ENCODE assay signal across 27 mouse cellular contexts in the genomic region with DNA sequence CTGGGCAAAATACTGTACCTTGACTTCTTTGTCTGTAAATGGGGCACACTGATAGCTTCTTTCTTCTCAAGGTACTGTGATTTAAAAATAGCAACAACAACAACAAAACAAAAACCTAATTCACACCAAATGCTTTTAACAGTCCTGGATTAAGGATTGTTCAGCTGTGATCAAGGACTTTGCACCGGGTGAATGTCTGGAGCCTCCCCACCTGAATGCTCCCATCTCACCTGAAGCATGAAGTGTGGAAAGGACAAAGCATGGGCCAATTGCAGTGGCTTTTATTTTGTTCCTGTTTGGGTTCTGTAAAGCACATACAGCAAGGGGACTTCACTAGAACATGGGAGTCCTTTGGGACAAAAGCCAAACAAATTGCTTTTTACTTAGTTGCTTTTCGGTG. TPM values are rescaled to one million over a fixed set of nuclear protein-coding genes. Genes with fewer than 3 reads are reported as not detected.
DNase-seq lines count a peak whose midpoint lies in the region; ATAC-seq and TF ChIP-seq lines count a peak whose summit lies in the region.
"Had no signal": no experiment of that assay in that cellular context is flagged by ENCODE, and none has a peak within 500 bp of the region (broad histone marks: within the 10 kb centered on the region; RNA-seq: fewer than 3 reads in every experiment).

No protein-coding gene starts in this region.

- H3K9me3 ChIP-seq in kidney, embryonic 16.5 days (ENCODE audit: low read length): no peaks in the 10 kb centered on the region
- no peaks in the 10 kb centered on the region for H3K9me3 ChIP-seq in kidney, embryonic 15.5 days (replicated peaks)
- no peaks in the 10 kb centered on the region for H3K9me3 ChIP-seq in liver, embryonic 12.5 days (replicated peaks)
- H3K9me3 ChIP-seq: embryonic facial prominence, embryonic 13.5 days; embryonic facial prominence, embryonic 15.5 days; forebrain, embryonic 10.5 days; forebrain, embryonic 12.5 days had no signal

- H3K4me1 ChIP-seq in kidney, adult 2 months (ENCODE audit: control insufficient read depth, insufficient read depth, low read length): peaks cover 39% of the 10 kb centered on the region; the same call in 1 of the 2 replicates
- peaks cover 30% of the 10 kb centered on the region for H3K4me1 ChIP-seq in kidney, embryonic 16.5 days (ENCODE audit: insufficient read depth, low read length)
- peaks cover 25% of the 10 kb centered on the region for H3K4me1 ChIP-seq in kidney, embryonic 15.5 days
- H3K4me1 ChIP-seq in liver, embryonic 12.5 days: peaks cover 9% of the 10 kb centered on the region; the same call in 1 of the 2 replicates

- no peaks in the 10 kb centered on the region for H3K27me3 ChIP-seq in kidney, adult 2 months (replicated peaks; ENCODE audit: control insufficient read depth, insufficient read depth, low read length)
- no peaks in the 10 kb centered on the region for H3K27me3 ChIP-seq in kidney, embryonic 16.5 days (ENCODE audit: insufficient read depth, low read length)
- H3K27me3 ChIP-seq in kidney, embryonic 15.5 days: no peaks in the 10 kb centered on the region
- H3K27me3 ChIP-seq in liver, embryonic 12.5 days (replicated peaks): no peaks in the 10 kb centered on the region
- H3K27me3 ChIP-seq: embryonic facial prominence, embryonic 13.5 days; embryonic facial prominence, embryonic 15.5 days had no signal

- no peak for ATAC-seq in kidney, embryonic 16.5 days (ENCODE audit: low FRiP score, low TSS enrichment)
- no peak for ATAC-seq in kidney, embryonic 15.5 days (replicated peaks; ENCODE audit: low FRiP score)
- no peak for ATAC-seq in liver, embryonic 12.5 days
- ATAC-seq: forebrain, embryonic 14.5 days had no signal

- no peak for TF ChIP-seq CTCF in kidney, adult 2 months (conservative IDR thresholded peaks at IDR 0.05; ENCODE audit: insufficient read depth, insufficient read length, low read depth, low read length)

- H3K36me3 ChIP-seq in kidney, adult 2 months (ENCODE audit: control insufficient read depth, insufficient read depth, low read length): no peaks in the 10 kb centered on the region
- H3K36me3 ChIP-seq in kidney, embryonic 16.5 days (ENCODE audit: insufficient read depth, low read length): no peaks in the 10 kb centered on the region
- H3K36me3 ChIP-seq in kidney, embryonic 15.5 days: no peaks in the 10 kb centered on the region
- no peaks in the 10 kb centered on the region for H3K36me3 ChIP-seq in liver, embryonic 12.5 days
- H3K36me3 ChIP-seq: embryonic facial prominence, embryonic 13.5 days; embryonic facial prominence, embryonic 15.5 days; forebrain, embryonic 10.5 days; forebrain, embryonic 12.5 days had no signal

- peak overlapping the region; percentile 76 for H3K27ac ChIP-seq in kidney, adult 2 months (ENCODE audit: insufficient read depth, low read depth, low read length)
- no peak overlapping the region for H3K27ac ChIP-seq in kidney, embryonic 16.5 days (ENCODE audit: low read length)
- H3K27ac ChIP-seq in kidney, embryonic 15.5 days: no peak overlapping the region
- H3K27ac ChIP-seq in liver, embryonic 12.5 days: no peak overlapping the region
- H3K27ac ChIP-seq: embryonic facial prominence, embryonic 13.5 days; embryonic facial prominence, embryonic 15.5 days; forebrain, embryonic 10.5 days; forebrain, embryonic 12.5 days had no signal

- no peak overlapping the region for H3K4me3 ChIP-seq in kidney, adult 2 months (ENCODE audit: insufficient read depth, low read depth, low read length)
- no peak overlapping the region for H3K4me3 ChIP-seq in kidney, embryonic 16.5 days (ENCODE audit: low read length)
- no peak overlapping the region for H3K4me3 ChIP-seq in kidney, embryonic 15.5 days (replicated peaks)
- H3K4me3 ChIP-seq in liver, embryonic 12.5 days: no peak overlapping the region
- H3K4me3 ChIP-seq: embryonic facial prominence, embryonic 13.5 days; embryonic facial prominence, embryonic 15.5 days; erythroblast, embryonic 14.5 days; forebrain, embryonic 10.5 days; forebrain, embryonic 12.5 days had no signal

- H3K9ac ChIP-seq in kidney, embryonic 16.5 days (replicated peaks; ENCODE audit: low read length): no peak overlapping the region
- no peak overlapping the region for H3K9ac ChIP-seq in kidney, embryonic 15.5 days
- no peak overlapping the region for H3K9ac ChIP-seq in liver, embryonic 12.5 days
- H3K9ac ChIP-seq: embryonic facial prominence, embryonic 13.5 days; embryonic facial prominence, embryonic 15.5 days; forebrain, embryonic 12.5 days had no signal

- WGBS in kidney, adult 2 months: 56% methylated on average over 2 of the region's 2 CpGs
- WGBS in kidney, embryonic 16.5 days: 71% methylated on average over 2 of the region's 2 CpGs
- 72% methylated on average over 2 of the region's 2 CpGs for WGBS in kidney, embryonic 15.5 days
- WGBS in liver, embryonic 12.5 days (ENCODE audit: insufficient replicate concordance): 81% methylated on average over 2 of the region's 2 CpGs

- peak; percentile 56 for DNase-seq in kidney, adult 11 months
- no peak for DNase-seq in kidney, postnatal 10 days
- DNase-seq in kidney, adult 2 months: peak; percentile 82
- DNase-seq in kidney, adult 9 months: peak; percentile 80
- peak; percentile 55 to 59 for DNase-seq in kidney, postnatal 36 days
- DNase-seq: adrenal gland, adult 2 months; adrenal gland, postnatal 10 days; adrenal gland, postnatal 25 days; cerebellum, adult 11 months; cerebellum, adult 18-20 months; cerebellum, adult 8-10 months; cerebellum, adult 9-11 months; cerebellum, postnatal 14 days; cerebellum, postnatal 36 days; embryo, embryonic 11 days had no signal

- no peak overlapping the region for H3K4me2 ChIP-seq in kidney, embryonic 16.5 days (replicated peaks; ENCODE audit: low read depth, low read length)
- H3K4me2 ChIP-seq in kidney, embryonic 15.5 days: no peak overlapping the region
- no peak overlapping the region for H3K4me2 ChIP-seq in liver, embryonic 12.5 days
- H3K4me2 ChIP-seq: embryonic facial prominence, embryonic 13.5 days; embryonic facial prominence, embryonic 15.5 days; forebrain, embryonic 12.5 days had no signal

- TF ChIP-seq POLR2A in kidney, adult 2 months (IDR thresholded peaks at IDR 0.05; ENCODE audit: low read depth, low read length): no peak

RNA-seq across cellular contexts. Expression of a gene that starts 45.3 kb away (rescaled TPM):
- polyA plus RNA-seq in kidney, adult 2 months (2012; rRNA removed): 83.6 and 104 TPM in 2 replicates
- 487 TPM in 2 replicates for polyA plus RNA-seq in kidney, embryonic 16.5 days (2015; fragmentation: Nextera tagmentation; extraction: Ambion mirVana)
- 516 and 533 TPM in 2 replicates for polyA plus RNA-seq in kidney, embryonic 15.5 days (2015; fragmentation: Nextera tagmentation; extraction: Ambion mirVana)
- 87.8 and 91.1 TPM in 2 replicates for polyA plus RNA-seq in liver, embryonic 12.5 days (2016; fragmentation: Nextera tagmentation; extraction: Ambion mirVana)

RNA-seq across cellular contexts. Expression of a gene that starts 52.3 kb away (rescaled TPM):
- not detected in 2 replicates for polyA plus RNA-seq in kidney, adult 2 months (2012; rRNA removed)
- not detected in 2 replicates for polyA plus RNA-seq in kidney, embryonic 16.5 days (2015; fragmentation: Nextera tagmentation; extraction: Ambion mirVana)
- polyA plus RNA-seq in kidney, embryonic 15.5 days (2015; fragmentation: Nextera tagmentation; extraction: Ambion mirVana): not detected in 2 replicates
- not detected in 2 replicates for polyA plus RNA-seq in liver, embryonic 12.5 days (2016; fragmentation: Nextera tagmentation; extraction: Ambion mirVana)
- polyA plus RNA-seq: adrenal gland, adult 2 months; brain, embryonic 14.5 days; C2C12; embryonic facial prominence, embryonic 11.5 days; embryonic facial prominence, embryonic 13.5 days; embryonic facial prominence, embryonic 15.5 days; erythroblast, embryonic 14.5 days; forebrain, embryonic 10.5 days; forebrain, embryonic 12.5 days; forebrain, embryonic 14.5 days had no signal
